Mouse (Mus musculus) MEL (cell line): Measurements from ENCODE around the gene Ifi211. TPM values are rescaled to one million over a fixed set of nuclear protein-coding genes. Genes with fewer than 3 reads are reported as not detected.
"Not testable (repeated sequence)": the region's sequence is repeated elsewhere in the genome, so short reads cannot be mapped to it uniquely, and the experiment has no call there.

Experiments used
- DNase-seq: peaks from one replicate; pipeline ENCODE4 v3.0.0; 2011; ENCODE audit warnings: low read depth, low spot score
- H3K27ac ChIP-seq: 2 replicates; pipeline ENCODE4 v1.5.1; 2012; ENCODE audit warnings: low read depth, mild to moderate bottlenecking, control low read depth, low read length, moderate library complexity; ENCODE audit not compliant: control insufficient read depth
- H3K27me3 ChIP-seq, 2 experiments: fragments of 150-350 bp in 1 of 2; sonication (generic) in 1 of 2; 2 replicates each; pipeline ENCODE4 v1.6.1; 2012; ENCODE audit warnings: low read length in 2 of 2, mild to moderate bottlenecking in 2 of 2, improper control_type of control experiment in 1 of 2, moderate library complexity in 1 of 2; ENCODE audit not compliant: insufficient read depth in 2 of 2, control insufficient read depth in 1 of 2
- H3K36me3 ChIP-seq, 2 experiments: 2 replicates each; pipeline ENCODE4 v1.6.1; 2012 to 2014; ENCODE audit warnings: low read length in 2 of 2, improper control_type of control experiment in 1 of 2, inconsistent platforms in 1 of 2, mild to moderate bottlenecking in 1 of 2; ENCODE audit not compliant: insufficient read depth in 2 of 2, control insufficient read depth in 1 of 2
- H3K4me1 ChIP-seq, 2 experiments: fragments of 150-350 bp in 1 of 2; sonication (generic) in 1 of 2; 2 replicates each; pipeline ENCODE4 v1.6.1; 2012; ENCODE audit warnings: low read length in 2 of 2, improper control_type of control experiment in 1 of 2, mild to moderate bottlenecking in 1 of 2; ENCODE audit not compliant: insufficient read depth in 2 of 2, control insufficient read depth in 1 of 2
- H3K4me3 ChIP-seq, 2 experiments: fragments of 150-350 bp in 1 of 2; sonication (generic) in 1 of 2; 2 replicates each; pipeline ENCODE4 v1.5.1; 2012; ENCODE audit warnings: low read depth in 2 of 2, low read length in 2 of 2, mild to moderate bottlenecking in 2 of 2, moderate library complexity in 2 of 2, control low read depth in 1 of 2, improper control_type of control experiment in 1 of 2; ENCODE audit not compliant: control insufficient read depth in 1 of 2, insufficient read depth in 1 of 2
- H3K79me2 ChIP-seq: 2 replicates; pipeline ENCODE4 v1.6.1; 2012; ENCODE audit warnings: mild to moderate bottlenecking, low read length, moderate library complexity; ENCODE audit not compliant: control insufficient read depth, poor library complexity, insufficient read depth
- H3K9ac ChIP-seq: 2 replicates; pipeline ENCODE4 v1.6.1; 2012; ENCODE audit warnings: low read depth, mild to moderate bottlenecking, control low read depth, low read length, moderate library complexity; ENCODE audit not compliant: control insufficient read depth, poor library complexity, severe bottlenecking
- H3K9me3 ChIP-seq: fragments of 150-350 bp; sonication (generic); replicated peaks from 2 replicates; pipeline ENCODE4 v1.6.1; 2012; ENCODE audit warnings: mild to moderate bottlenecking, low read length, improper control_type of control experiment, moderate library complexity; ENCODE audit not compliant: insufficient read depth
- BHLHE40 ChIP-seq: IDR thresholded peaks from 2 replicates; pipeline ENCODE4 v1.6.1; 2012; ENCODE audit warnings: low read depth, mild to moderate bottlenecking, inconsistent platforms, low read length, improper control_type of control experiment, borderline replicate concordance
- EP300 ChIP-seq, 2 experiments: IDR thresholded peaks; 2 replicates each; pipeline ENCODE4 v1.6.1; 2011; ENCODE audit warnings: improper control_type of control experiment in 2 of 2, low read length in 2 of 2, low read depth in 1 of 2, mild to moderate bottlenecking in 1 of 2
- ETS1 ChIP-seq: IDR thresholded peaks from 2 replicates; pipeline ENCODE4 v1.6.1; 2012; ENCODE audit warnings: low read depth, mild to moderate bottlenecking, inconsistent platforms, low read length, improper control_type of control experiment, moderate library complexity
- MAX ChIP-seq: IDR thresholded peaks from 2 replicates; pipeline ENCODE4 v1.6.1; 2011; ENCODE audit warnings: low read length, improper control_type of control experiment
- MYB ChIP-seq: IDR thresholded peaks from 2 replicates; pipeline ENCODE4 v1.6.1; 2011; ENCODE audit warnings: mild to moderate bottlenecking, low read depth, low read length, improper control_type of control experiment
- MYC ChIP-seq: IDR thresholded peaks from 2 replicates; pipeline ENCODE4 v1.6.1; 2011; ENCODE audit warnings: low read depth, mild to moderate bottlenecking, low read length, improper control_type of control experiment, moderate library complexity
- NELFE ChIP-seq: IDR thresholded peaks from 2 replicates; pipeline ENCODE4 v1.6.1; 2011; ENCODE audit warnings: low read depth, low read length, improper control_type of control experiment
- POLR2A ChIP-seq, 2 experiments: IDR thresholded peaks; 2 replicates each; pipeline ENCODE4 v1.6.1; 2011 to 2012; ENCODE audit warnings: low read length in 2 of 2, mild to moderate bottlenecking in 2 of 2, control low read depth in 1 of 2, improper control_type of control experiment in 1 of 2, low read depth in 1 of 2, moderate library complexity in 1 of 2; ENCODE audit not compliant: control insufficient read depth in 1 of 2, insufficient read depth in 1 of 2, poor library complexity in 1 of 2
- POLR2AphosphoS2 ChIP-seq: IDR thresholded peaks from 2 replicates; pipeline ENCODE4 v1.6.1; 2011; ENCODE audit warnings: low read length, improper control_type of control experiment
- POLR2AphosphoS5 ChIP-seq: IDR thresholded peaks from 2 replicates; pipeline ENCODE4 v1.6.1; 2012; ENCODE audit warnings: low read depth, borderline replicate concordance, mild to moderate bottlenecking, inconsistent platforms, low read length, moderate library complexity, mixed read lengths
- SIN3A ChIP-seq: IDR thresholded peaks from 2 replicates; pipeline ENCODE4 v1.6.1; 2012; ENCODE audit warnings: low read length, improper control_type of control experiment, inconsistent platforms
- TAL1 ChIP-seq: IDR thresholded peaks from 2 replicates; pipeline ENCODE4 v1.6.1; 2012; ENCODE audit warnings: mild to moderate bottlenecking, inconsistent platforms, low read length, moderate library complexity, mixed read lengths
- ZKSCAN1 ChIP-seq: IDR thresholded peaks from 2 replicates; pipeline ENCODE4 v1.6.1; 2012; ENCODE audit warnings: low read depth, mild to moderate bottlenecking, inconsistent platforms, low read length, improper control_type of control experiment, moderate library complexity
- polyA plus RNA-seq, 2 experiments: library from polyadenylated mRNA; stranded (reverse) in 1 of 2; unstranded in 1 of 2; fragments of >175 nt in 1 of 2; fragments of >200 nt in 1 of 2; gene quantifications; 2 replicates each; pipeline versions ENCODE4 v1.2.1 to v1.2.4; 2012; ENCODE audit warnings: low replicate concordance in 2 of 2, low read depth in 1 of 2; ENCODE audit not compliant: insufficient read length in 2 of 2, insufficient read depth in 1 of 2, missing spikeins in 1 of 2
- total RNA-seq: library from RNA; depleted of rRNA; stranded (reverse); fragments of 300-350 nt; gene quantifications from 2 replicates; pipeline ENCODE4 v1.2.3, GENCODE M21; 2012

Gene Ifi211
- total and polyA plus RNA-seq, 3 experiments: not detected

DNA sequence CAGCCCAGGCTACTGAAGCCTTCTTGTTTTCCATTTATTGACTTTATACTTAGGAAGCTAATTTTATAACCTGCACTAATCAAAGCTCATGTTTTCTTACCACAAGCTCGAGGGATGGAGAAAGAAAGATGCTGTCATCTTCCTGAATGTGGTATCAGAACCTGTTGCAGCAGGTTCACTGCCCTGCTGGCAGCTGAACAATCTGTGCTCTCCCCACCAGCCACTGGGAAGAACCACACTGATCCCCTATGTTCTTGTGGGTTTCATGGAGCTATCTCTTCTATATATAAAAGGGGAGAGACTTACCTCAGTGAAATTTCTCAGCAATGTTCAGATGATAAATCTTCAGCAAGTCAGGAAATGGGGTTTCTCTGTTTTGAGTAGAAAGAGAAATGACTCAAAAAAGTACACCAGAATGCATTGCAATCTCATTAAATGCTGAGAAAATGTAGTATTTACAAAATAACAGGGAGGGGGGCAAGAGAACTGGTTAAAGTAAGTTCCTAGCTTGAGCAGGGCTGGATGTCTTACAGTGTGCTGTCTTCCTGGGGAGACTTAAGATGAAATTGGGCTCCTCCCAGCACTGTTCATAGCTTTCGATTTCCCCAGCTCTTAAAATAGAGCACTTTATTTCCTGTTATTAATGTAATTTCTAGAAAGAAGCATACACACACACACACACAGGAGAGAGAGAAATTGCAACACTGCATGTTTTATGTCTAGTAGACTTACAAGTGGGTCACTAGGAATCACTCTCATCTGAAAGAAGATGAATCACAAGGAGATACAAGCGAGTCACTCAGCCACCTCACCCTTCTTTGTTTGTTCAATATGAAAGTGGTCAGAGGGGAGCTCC, 29.3 kb upstream of the Ifi211 start, which contains the start of the genes Mndal and Ifi203:
Gene Mndal, minus strand, starts transcription at position 568 of the 856 bp plus-strand sequence.
Gene Ifi203, minus strand, starts transcription at position 749 of the 856 bp plus-strand sequence.
- H3K27ac ChIP-seq, H3K9ac ChIP-seq, H3K4me1 ChIP-seq, H3K36me3 ChIP-seq, H3K79me2 ChIP-seq, H3K4me3 ChIP-seq, H3K9me3 ChIP-seq, H3K27me3 ChIP-seq, DNase-seq: not testable (repeated sequence)

DNA sequence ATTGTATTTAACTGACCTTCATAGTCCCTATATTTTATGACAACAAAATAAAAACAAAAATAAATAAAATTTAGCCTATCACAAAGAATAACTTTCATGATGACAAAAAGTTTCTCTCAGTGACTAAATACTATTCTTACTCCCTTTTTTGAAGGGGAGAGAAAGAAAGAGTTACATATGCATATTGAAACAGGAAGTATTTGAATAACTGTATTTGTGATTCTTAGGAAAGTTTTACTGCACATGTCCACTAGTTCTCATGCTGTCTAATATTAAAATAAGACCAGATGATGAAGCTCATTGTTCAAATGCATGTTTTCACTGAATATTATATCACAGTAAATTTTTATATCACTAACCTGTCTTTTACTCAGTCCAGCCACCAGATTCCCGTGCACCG, 28.7 kb upstream of the Ifi211 start:
- H3K79me2 ChIP-seq, H3K4me3 ChIP-seq, H3K9me3 ChIP-seq, H3K36me3 ChIP-seq, H3K27me3 ChIP-seq, DNase-seq, H3K27ac ChIP-seq, H3K9ac ChIP-seq, H3K4me1 ChIP-seq: not testable (repeated sequence)

DNA sequence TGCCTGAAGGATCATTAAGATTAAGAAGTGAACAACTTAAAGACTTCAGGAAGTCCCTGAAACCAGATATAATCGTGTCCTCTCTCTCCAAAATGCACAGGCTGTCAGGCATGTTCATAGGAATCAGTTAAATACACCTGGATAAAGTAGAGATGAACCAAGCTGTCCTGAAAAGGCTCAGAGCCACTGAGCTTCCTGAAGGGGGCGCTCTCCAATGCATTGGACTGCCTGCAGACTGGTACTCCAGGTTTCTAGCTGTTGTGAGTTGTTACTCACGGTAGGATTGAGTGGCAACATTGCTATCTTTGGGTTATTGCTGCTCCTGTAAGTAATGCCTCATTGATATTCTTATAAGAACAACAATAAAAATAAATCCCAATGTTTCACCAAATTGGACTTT, 6.4 kb upstream of the Ifi211 start:
- H3K27ac ChIP-seq, H3K9ac ChIP-seq, H3K79me2 ChIP-seq, H3K9me3 ChIP-seq, H3K36me3 ChIP-seq, H3K27me3 ChIP-seq, DNase-seq, H3K4me3 ChIP-seq, H3K4me1 ChIP-seq: not testable (repeated sequence)

DNA sequence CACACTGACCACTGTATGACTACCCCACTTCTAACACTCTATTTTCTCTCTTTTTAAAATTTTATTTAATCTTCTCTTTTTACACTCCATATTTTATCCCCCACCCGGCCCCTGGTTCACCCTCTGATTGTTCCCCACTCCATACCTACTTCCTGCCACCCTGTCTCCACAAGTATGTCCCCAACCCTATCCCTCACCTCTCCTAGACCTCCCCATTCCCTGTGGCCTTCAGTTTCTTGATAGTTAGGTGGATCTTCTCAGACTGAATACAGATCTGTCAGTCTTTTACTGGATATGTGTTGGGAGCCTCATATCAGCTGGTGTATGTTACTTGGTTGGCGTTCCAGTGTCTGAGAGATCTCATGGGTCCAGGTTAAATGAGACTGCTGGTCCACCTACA, 1.7 kb upstream of the Ifi211 start:
- no peak overlapping the region for H3K27ac ChIP-seq
- H3K36me3 ChIP-seq: no peaks in the 10 kb centered on the region
- no peaks in the 10 kb centered on the region; a peak in 1 of 4 replicates for H3K27me3 ChIP-seq
- H3K4me3 ChIP-seq: no peak overlapping the region
- TF ChIP-seq TAL1 (no peak), NELFE (no peak), SIN3A (no peak), MAX (no peak), BHLHE40 (no peak), ZKSCAN1 (no peak), POLR2AphosphoS5 (no peak), ETS1 (no peak), POLR2A (IDR thresholded peaks at IDR 0.05; ENCODE audit: control insufficient read depth in 1 of 2, insufficient read depth in 1 of 2, low read depth in 1 of 2, low read length in 2 of 2, poor library complexity in 1 of 2) (no peak), MYC (no peak), MYB (no peak), POLR2AphosphoS2 (no peak), EP300 (IDR thresholded peaks at IDR 0.05; ENCODE audit: low read depth in 1 of 2, low read length in 2 of 2) (no peak)
- H3K4me1 ChIP-seq: no peaks in the 10 kb centered on the region
- no peaks in the 10 kb centered on the region for H3K79me2 ChIP-seq
- no peak overlapping the region for H3K9ac ChIP-seq
- H3K9me3 ChIP-seq: no peaks in the 10 kb centered on the region
- no peak for DNase-seq

GRCm38 (mm10) chr1:173913256-173913791, 478 bp upstream of the Ifi211 start:
- H3K4me1 ChIP-seq, H3K4me3 ChIP-seq, H3K9ac ChIP-seq, H3K9me3 ChIP-seq, DNase-seq, H3K27ac ChIP-seq, H3K79me2 ChIP-seq, H3K27me3 ChIP-seq, H3K36me3 ChIP-seq: not testable (repeated sequence)
